Mouse (Mus musculus) neutrophil, adult 5-6 weeks (primary cell): ENCODE results near the gene Rbbp9. TPM values are rescaled to one million over a fixed set of nuclear protein-coding genes. Genes with fewer than 3 reads are reported as not detected.
"Not testable (repeated sequence)": the region's sequence is repeated elsewhere in the genome, so short reads cannot be mapped to it uniquely, and the experiment has no call there.

Experiments used
- ATAC-seq: fragments of 151-379, 151-347 bp; 2 replicates; pipeline ENCODE4 v1.8.0; 2017; ENCODE audit warnings: mild to moderate bottlenecking, moderate TSS enrichment; ENCODE audit not compliant: insufficient number of reproducible peaks, poor library complexity, low FRiP score, severe bottlenecking; ENCODE audit errors: extremely low read depth
- total RNA-seq: library from RNA; stranded (forward); fragments of 200-1000 nt; gene quantifications from 2 replicates; pipeline ENCODE4 v1.2.3, GENCODE M21; 2017

Gene Rbbp9
- total RNA-seq: 6.8 and 7.4 TPM in 2 replicates

GRCm38 (mm10) chr2:144550529-144550928, at the start of gene Rbbp9:
TSS of gene Rbbp9 (minus strand) at chr2:144550869.
- peak; percentile 80 for ATAC-seq

GRCm38 (mm10) chr2:144599831-144600687, 49.4 kb upstream of the Rbbp9 start, which contains the start of gene Dtd1:
TSS of gene Dtd1 (plus strand) at chr2:144599897.
- ATAC-seq: peak; percentile 98

GRCm38 (mm10) chr2:144598006-144598405, 47.3 kb upstream of the Rbbp9 start:
- no peak for ATAC-seq

GRCm38 (mm10) chr2:144593951-144594651, 43.4 kb upstream of the Rbbp9 start, which contains the start of gene Smim26:
TSS of gene Smim26 (plus strand) at chr2:144594054.
- ATAC-seq: peak; percentile 96

GRCm38 (mm10) chr2:144593036-144593435, 42.4 kb upstream of the Rbbp9 start:
- ATAC-seq: not testable (repeated sequence)

GRCm38 (mm10) chr2:144588723-144589122, 38.1 kb upstream of the Rbbp9 start:
- no peak for ATAC-seq

GRCm38 (mm10) chr2:144555820-144556552, 5.3 kb upstream of the Rbbp9 start, which contains the start of gene Sec23b:
TSS of gene Sec23b (plus strand) at chr2:144556229.
- ATAC-seq: peak; percentile 98

- ATAC-seq: no peak
These were observed 4.7 kb upstream of the Rbbp9 start for GRCm38 (mm10) chr2:144555286-144555819.

GRCm38 (mm10) chr2:144553905-144554304, 3.2 kb upstream of the Rbbp9 start:
- no peak for ATAC-seq

GRCm38 (mm10) chr2:144547559-144547958, 3.1 kb downstream of the Rbbp9 start:
- no peak for ATAC-seq

- no peak for ATAC-seq
These were observed 5.2 kb downstream of the Rbbp9 start for GRCm38 (mm10) chr2:144545481-144545880.

- no peak for ATAC-seq
These were observed 5.6 kb downstream of the Rbbp9 start for GRCm38 (mm10) chr2:144545061-144545460.

- ATAC-seq: no peak
These were observed 6.0 kb downstream of the Rbbp9 start for GRCm38 (mm10) chr2:144544630-144545029.

GRCm38 (mm10) chr2:144543670-144544069, 7.0 kb downstream of the Rbbp9 start:
- no peak for ATAC-seq

GRCm38 (mm10) chr2:144541246-144541645, 9.4 kb downstream of the Rbbp9 start:
- 0 out of 2 replicates have a peak, but pooled peaks have one; percentile 19 for ATAC-seq

GRCm38 (mm10) chr2:144537123-144537522, 13.5 kb downstream of the Rbbp9 start:
- ATAC-seq: no peak

- no peak for ATAC-seq
These were observed 22.9 kb downstream of the Rbbp9 start for GRCm38 (mm10) chr2:144527821-144528174.

- ATAC-seq: peak; percentile 98
These were observed 23.5 kb downstream of the Rbbp9 start, which contains the start of the genes Dzank1 and Polr3f for GRCm38 (mm10) chr2:144526981-144527820. TSS of gene Dzank1 (minus strand) at chr2:144527414. TSS of gene Polr3f (plus strand) at chr2:144527718.
